Mouse (Mus musculus): Measurements from ENCODE around the gene Asb1.

Gene Asb1

DNA sequence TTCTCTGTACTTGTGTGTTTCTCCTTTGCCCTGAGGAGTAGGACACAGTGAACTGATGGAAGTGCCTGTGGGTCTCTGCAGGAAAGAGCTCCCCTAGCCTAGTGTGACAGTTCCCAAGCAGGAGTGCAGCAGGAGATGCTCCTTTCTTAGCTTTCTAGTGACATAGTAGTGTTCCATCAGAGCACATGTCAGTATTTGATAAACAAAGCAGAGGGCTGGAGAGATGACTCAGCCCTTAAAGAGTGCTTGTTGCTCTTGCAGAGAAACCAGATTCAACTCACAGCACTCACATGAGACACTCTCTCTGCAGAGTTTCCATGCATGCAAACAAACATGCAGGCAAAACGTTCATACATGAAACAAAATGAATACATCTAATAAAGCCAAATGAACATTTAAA is 4.9 kb downstream of the Asb1 start:
- no peak for DNase-seq (ENCODE audit: low spot score in 2 of 2)

DNA sequence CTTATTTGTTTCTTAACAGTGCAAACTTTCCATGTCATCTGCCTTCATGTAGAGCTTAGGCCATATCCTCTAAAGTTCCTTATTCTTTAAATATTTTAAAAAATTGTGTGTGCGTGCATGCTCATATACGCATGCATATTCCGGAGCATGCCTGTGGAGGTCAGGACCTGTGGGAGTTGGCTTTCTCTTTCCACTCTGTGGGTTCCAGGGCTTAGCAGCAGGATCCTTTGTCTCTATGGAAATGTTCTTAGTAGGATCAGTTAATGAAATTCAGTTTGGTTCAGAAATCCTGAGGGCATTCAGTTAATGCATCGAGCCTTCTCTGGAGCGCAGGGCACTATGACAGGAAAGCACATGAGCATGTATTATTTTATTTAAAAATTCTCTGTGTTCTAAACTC is 7.2 kb downstream of the Asb1 start:
- DNase-seq (ENCODE audit: low spot score in 2 of 2): no peak

DNA sequence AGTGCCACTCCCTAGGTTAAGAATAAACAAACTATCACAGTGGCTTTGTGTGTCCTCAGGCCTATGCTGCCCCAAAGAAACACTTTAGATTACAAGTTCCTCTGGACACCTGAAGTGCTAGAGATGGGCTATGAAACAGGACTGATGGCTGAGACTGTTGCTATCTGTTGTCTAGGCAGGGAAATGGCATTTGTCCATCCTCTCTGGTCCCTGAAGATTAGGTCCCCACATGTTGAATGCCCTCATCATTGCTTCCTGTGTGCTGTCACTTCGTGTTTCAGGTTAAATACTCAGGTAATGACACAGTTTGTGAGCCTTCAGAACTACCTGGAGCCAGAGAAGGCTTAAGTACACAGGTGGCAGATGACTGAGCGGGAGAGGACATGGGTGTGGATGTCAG is 8.7 kb downstream of the Asb1 start:
- no peak for DNase-seq (ENCODE audit: low spot score in 2 of 2)

DNA sequence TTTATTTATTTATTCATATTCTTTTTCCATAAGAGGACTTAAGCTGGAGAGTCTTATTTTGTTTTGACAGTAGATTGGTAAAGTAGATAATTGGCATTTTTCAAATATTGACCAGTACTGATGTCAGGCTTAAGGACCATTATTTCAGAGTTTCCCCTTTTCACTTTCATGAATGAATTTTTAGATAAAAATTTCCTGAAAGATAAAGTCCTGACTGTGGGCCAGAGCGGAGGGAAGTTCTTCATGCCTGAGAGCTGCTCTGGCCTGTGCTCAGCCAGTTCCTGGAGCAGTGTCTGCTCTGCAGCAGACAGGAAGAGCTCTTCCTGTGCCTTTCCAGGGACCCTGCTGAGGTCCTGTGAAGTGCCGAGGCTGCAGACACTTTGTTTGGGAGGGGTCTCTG is 16.8 kb downstream of the Asb1 start:
- DNase-seq (ENCODE audit: low spot score in 2 of 2): no peak

DNA sequence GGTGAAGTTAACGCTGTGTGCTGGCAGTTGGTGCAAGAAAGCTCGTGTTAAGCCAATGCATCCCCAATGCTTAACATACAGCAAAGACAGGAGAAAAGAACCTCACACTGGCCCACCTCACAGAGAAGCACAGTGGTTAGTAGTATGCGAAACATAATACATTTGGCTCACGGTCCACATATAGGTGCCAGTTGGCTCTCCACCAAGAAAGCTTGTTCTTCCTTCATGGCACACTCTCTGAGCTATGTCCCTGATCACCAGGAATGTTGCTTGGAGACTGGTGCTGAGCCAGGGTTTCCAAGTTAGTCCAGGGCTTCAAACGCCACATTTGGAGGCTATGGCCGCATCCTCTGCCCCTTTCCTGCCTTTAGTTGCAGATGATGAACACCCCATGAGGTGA is 20.9 kb downstream of the Asb1 start:
- no peak for DNase-seq (ENCODE audit: low spot score in 2 of 2)

DNA sequence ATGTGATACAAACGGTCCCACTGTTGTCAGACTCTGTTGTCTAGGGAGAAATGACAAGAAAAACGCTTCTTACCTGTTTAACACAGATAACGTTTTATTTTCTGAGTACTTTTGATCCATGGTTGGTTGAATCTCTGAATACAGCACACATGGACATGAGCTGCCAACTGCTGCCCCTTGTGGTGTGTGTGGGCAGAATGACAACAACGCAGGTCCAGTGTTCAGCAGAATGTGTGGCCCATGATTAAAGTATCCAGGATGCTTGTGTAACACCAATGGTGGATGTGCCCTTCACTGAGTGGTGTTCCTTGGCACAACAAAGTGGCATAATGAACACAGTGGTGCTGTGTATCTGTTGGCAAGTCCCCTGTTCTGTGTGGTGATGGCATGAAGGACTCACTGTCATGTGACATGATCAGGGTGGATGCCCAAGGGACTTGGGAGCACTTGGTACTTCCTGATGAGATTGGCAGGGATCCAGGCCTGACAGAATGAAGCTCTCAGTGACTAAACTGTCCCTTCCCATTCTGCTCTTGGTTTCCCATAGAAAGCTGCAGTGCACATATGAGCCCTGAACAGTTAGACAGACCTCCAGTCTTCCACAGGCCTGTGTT is 22.7 kb downstream of the Asb1 start:
- no peak for DNase-seq (ENCODE audit: low spot score in 2 of 2)

DNA sequence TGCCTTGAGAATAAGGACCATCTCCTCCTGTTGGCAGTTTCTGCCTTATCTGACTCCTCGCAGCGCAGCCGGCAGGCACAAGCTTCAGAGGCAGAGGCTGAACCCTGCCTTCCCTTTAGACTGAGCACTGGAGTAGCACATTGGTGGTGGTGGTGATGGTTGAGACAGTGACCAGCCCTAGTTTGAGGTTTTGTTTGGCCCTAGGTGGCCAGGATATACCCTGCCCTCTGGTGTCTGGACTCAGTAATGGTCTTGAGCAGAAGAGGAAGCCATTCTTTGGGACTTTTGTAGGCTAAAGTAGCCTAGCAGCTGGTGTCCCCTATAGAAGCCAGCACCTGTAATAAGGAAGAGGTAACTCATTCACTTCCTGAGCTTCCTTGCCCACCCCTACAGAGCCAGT is 23.7 kb downstream of the Asb1 start:
- no peak for DNase-seq (ENCODE audit: low spot score in 2 of 2)

DNA sequence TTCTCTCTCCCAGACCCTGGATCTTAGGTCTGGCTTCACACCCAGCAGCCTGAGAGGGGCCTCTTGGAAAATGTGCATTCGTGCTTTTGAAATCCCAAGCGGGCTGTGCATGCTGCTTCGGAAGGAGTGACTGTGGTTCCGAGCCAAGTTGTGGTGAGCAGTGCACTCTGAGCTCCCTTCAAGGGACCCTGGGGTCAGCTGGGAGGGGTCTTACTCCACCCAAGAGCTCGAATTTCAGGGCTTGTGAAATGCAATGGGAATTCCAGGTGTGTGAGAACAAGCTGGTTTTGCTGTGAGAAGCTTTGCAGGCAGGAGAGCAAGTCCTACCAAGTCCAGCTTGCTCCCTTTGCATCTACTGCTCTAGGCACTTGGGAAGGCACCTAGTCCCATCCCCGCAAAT is 24.3 kb downstream of the Asb1 start:
- no peak for DNase-seq (ENCODE audit: low spot score in 2 of 2)

DNA sequence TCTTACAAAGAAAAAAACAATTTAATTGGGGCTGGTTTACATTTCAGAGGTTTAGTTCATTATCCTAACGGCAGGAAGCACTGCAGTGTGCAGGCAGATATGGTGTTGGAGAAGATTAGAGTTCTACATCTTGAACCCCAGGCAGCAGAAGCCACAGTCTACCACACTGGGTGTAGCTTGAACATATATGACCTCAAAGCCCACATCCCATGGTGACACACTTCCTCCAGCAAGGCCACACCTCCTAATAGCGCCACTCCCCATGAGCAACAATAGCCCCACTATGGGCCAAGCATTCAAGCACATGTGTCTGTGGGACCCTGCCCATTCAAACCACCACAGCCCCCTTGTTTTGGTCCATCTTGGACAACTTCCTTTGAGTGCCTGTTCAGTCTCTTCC is 26.9 kb downstream of the Asb1 start:
- no peak for DNase-seq (ENCODE audit: low spot score in 2 of 2)

DNA sequence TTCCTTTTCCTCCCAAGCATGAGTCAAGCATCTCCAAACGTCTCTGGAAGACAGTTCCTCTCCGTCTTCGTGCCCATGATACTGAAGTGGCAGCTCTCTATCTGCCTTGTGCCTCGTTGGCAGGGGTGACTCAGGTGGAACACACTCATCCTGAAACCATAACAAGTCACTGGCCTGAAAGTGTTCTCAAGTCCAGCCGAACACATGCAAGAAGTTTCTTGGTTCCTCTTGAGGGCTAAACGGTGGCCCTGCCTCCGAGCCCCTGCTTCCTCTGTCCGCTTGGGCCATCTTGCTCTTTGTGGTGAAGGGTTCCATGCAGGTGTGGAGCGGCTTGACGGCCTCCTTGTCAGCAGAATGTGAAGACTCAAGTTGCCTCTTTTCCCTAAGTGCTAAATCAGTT is 32.1 kb downstream of the Asb1 start:
- no peak for DNase-seq (ENCODE audit: low spot score in 2 of 2)

DNA sequence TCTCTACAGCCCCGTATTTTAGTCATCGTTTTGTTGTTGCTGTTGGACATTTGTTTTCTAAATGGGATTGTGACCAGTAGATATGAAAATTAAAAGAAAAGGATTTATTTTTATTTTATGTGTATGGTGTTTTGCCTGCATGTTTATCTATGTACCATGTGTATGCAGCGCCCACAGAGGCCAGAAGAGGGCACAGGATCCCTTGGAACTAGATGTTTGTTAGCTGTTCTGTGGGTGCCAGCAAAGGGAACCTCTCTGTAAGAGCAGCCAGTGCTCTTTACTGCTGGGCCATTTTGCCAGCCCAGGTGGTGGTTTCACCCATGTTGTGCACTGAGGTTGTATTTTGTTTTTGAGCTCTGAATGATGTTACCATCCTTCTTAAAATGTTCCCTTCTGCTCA is 33.9 kb downstream of the Asb1 start:
- peak in 1 of 2 experiments; percentile 38 for DNase-seq (ENCODE audit: low spot score in 2 of 2)

DNA sequence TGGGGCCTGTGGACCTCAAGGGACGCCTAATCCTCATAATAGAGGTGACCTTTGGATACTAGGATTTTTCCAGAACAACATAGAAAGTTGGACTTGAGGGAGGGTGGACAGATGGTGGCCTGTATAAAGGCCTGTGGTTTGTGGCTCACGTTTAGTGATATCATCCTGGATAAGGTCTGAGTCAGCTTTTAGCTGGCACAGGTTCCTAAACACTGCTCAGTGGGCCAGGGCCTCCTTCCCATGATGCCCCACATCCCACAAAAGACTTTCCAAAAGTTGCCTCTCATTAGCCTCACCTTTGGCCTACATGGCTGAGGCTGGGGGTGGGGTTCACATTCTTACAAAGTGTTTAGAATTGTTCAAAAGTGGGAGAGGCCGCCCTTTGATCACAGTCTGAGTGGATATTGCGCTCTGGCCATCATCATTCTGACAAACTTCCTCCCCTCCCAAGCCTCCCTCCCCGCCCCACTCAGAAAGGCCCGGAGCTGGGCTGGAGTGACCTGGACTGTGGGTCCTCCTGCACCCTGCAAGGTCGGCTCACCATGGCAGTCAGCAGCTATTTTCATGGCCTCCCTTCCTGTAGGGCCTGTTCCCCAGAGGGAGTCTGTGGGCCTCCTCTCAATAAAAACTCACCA is 37.7 kb downstream of the Asb1 start:
- peak in 1 of 2 experiments; percentile 29 for DNase-seq (ENCODE audit: low spot score in 2 of 2)

DNA sequence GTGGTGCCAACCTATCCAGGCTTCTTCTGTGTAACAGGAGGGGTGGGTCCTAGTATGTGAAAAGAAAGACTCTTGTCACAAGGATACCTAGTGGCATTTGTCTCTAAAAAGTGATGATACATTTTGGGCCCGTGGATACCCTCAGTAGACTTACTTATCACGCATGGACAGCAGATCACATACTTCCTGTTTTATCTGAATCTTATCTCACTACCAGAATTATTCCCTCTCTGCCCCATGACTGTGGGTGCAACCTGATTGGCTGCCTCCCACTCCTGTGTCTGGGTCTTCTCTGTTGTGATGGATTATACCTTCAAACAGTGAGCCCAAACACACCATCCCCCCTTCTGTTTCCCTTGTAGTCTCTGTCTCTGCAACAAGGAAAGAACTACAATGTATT is 40.2 kb downstream of the Asb1 start:
- no peak for DNase-seq (ENCODE audit: low spot score in 2 of 2)

DNA sequence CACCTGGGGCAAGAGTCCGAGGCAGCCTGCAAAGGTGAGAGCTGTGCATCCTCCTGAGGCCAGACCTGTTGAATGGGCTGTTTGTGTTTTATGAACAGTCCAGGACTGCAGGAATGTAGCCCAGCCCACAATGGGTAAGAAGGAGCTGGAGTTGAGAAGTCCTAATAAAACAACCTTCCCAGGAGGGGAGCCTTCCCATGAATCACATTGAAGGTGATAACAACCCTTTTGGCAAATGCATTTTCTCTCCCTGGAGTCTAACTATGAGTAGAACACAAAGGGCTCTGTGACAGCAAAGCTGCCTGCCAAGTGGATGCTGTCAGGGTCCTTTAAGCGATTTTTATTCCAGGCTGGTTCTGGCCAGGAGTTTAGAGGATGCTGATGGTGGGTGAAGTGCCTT is 40.9 kb downstream of the Asb1 start:
- no peak for DNase-seq (ENCODE audit: low spot score in 2 of 2)

DNA sequence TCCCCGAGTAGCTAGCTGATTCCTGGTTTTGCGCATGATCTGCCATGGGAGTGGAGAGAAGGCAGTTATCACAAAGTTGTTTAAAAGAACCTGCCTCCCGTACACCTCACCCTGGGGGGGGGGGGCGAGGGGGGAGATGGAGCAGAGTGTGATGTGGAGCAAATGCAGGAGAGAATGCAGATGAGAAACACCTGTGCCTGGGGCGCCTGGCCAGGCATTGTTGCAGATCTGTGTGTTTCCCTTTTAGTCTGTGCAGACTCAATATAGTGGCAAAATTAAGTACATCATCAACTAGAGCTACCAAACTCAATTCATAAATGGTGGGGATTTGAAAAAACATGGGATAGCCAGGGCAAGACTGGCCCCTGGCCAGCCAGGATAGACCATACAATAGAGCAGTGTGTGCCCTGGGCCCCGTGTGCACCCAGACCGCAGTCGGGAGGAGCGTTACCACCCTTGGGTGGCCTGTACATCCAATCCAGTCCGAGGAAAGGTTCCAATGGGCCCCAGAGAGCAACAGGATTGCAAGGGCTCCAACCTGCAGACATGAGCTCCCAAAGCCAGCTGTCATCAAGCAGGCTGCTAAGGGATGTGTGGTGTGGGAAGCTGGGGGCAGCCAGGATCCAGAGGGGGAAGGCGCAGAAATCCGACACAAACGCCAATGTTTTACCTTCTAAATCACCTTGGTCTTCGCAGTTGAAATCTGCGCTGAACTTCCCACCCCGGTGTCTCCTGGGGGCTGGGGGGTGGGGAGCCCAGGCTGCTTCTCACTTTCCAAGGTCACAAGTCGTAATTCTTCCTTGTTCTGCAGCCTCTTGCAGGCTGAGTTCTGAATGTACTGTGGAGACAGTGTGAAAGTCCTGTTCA is 44.9 kb downstream of the Asb1 start:
- no peak for DNase-seq (ENCODE audit: low spot score in 2 of 2)

DNA sequence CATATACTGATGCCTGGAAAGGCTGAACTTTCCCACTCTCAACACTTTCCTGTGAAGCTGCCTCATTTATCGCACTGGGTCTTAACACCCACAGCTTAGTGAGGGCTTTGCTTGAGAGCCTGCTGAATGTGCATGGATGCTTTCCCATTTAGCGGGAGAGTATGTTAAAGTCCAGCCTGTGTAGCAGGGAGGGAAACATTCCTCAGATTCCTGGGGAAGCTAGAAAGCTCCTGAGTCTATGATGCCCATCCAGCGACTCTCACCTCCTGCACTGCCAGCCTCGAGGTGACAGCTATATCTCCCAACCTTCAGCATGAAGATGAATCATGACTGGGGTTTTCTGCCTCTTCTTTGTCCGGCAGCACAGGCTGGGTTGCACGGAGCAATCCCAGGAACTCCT is 49.4 kb downstream of the Asb1 start:
- no peak for DNase-seq (ENCODE audit: low spot score in 2 of 2)

DNA sequence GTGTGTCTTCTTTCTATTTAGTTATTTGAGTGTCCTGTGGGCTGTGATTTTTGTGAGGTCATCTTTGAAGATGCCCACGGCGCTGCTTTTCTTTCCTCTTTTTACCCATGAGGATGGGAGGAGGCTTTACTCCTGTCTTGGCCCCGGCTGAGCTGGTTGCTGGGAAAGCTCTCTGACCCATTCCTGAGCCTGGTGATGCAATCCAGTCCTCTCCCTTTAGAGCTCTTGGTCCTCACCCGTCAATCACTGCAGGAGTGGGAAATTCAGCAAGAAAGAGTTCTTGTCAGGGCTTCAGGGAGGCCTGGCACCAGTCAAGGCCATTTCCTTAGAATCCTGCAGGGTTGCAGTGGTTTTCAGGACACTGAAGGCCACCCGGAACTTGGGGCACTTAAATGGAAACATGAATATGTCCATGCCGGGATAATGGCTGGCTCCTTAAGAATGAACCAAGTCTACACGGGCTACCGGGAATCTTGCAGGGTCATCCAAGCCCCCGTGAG is 55.2 kb downstream of the Asb1 start:
- no peak for DNase-seq (ENCODE audit: low spot score in 2 of 2)

DNA sequence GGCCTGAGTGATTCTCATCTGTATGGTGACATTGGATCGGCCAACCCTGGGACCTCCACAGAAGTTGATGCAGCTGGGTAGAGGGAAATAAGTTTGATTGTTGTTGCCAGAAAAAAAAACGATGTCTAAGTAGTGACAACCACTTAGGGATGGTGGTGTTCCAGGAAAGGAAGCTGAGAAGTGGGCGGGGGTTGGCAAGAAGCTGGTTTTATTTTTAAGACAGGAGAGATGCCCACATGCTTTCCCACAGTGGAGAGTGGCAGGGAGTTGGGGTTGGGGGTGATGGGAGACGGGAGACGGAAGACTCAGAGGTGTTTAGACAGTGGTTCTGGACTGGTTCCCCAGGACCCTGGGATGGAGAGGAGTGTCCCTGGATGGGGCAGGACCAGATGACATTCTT is 57.3 kb downstream of the Asb1 start:
- DNase-seq (ENCODE audit: low spot score in 2 of 2): no peak

DNA sequence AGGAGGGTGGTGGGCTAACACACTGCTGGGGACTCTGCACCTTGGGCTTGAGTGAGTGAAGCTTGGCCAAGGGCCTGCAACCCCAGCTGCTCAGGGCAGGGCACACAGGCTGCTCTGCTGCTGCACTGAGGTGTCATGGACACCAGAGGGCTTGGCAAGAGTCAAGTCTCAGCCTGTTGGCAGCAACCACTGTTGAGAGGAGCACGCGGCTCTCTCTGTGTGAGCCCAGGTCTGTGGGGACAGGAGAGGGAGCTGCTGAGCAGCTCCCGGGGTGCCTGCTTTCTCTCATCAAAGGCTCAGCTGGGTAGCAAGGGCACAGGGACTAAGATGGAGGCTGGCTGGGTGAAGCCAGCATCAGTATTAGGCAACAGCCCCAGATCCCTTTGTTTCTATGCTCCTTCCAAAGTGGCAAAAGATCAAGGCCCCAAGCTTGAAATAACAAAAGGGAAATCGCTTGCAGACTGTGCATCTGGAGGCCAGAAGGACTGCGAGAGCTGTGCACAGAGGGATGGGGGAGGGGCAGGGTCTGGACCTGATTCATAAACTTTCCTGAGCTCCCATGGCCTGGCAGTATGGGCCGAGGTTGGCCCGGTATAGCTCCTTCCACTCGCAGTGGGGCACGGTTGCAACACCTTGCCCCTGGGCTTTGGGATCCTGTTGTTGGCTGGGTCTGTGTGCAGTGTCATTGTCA is 60.5 kb downstream of the Asb1 start:
- peak; percentile 31 to 45 for DNase-seq (ENCODE audit: low spot score in 2 of 2)

DNA sequence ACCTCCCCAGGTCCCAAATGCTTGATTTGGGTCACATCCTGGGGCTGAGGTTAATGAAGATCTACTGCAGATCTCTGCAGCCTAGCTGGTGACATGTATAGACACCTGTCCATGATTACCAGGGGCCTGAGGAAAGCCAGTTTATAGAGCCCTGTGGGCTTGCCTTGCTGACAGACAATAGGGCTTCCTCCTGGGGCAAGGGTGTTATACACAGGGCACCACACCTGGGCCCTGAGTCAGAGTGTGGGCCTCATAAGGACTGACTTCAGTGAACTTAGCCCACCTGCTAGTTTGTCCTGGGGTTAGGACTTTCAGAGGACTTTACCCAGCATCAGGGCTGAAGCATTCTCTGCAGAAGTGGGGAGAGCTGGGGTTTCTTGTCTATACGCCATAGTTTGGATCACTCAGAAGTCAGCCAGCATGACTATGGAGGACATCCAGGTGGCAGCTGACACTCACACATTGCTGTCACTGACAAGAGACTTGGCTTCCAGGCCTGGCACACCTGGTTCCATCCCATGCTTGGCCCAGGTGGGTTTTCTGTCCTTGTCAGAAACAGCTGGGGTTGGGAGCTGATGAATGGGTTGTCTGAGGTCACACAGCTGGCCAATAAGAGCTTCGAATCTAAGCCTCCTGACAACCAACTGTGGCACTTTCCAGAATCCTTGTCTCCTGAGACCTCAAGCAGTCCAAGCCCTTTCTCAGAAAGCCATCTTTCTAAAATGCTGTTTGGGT is 61.2 kb downstream of the Asb1 start:
- DNase-seq (ENCODE audit: low spot score in 2 of 2): no peak

DNA sequence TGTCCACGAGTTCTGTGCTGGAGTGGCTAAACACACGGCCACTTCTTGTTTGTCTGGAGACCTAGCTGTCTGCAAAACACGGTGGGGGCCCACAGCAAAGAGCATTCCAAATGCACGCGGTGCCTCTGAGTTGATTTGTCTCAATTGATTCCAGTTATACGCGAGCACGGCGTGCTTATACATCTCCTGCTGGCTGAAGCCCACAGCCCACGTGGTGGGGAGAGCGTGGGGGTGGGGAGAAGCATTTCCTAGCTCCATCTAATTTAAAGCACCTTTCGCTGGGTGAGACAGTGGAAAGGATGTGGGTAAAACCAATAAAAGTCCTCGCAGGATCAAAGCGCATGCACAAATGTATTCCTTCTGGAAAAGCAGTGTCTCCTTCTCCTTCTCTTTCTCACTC is 65.3 kb downstream of the Asb1 start:
- no peak for DNase-seq (ENCODE audit: low spot score in 2 of 2)

DNA sequence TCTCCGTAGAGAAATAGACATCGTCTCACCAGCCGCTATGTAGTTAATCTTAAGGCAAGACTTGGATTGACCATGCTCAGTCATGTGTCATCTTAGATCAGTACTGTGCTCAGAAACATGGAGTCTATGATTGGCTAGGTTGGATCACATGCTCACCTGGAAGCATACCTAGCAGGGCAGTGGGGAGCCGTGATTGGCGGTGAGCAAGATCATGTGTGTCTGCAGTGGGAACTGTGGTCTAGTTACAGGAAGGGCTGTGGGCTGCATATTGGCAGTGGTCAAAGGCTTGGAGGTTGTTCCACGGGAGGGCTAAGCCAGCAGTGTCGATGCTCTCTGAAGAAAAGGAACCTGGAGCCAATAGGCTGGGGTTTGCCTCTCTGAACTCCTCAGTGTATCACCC is 66.4 kb downstream of the Asb1 start:
- no peak for DNase-seq (ENCODE audit: low spot score in 2 of 2)

Data from urinary bladder, adult 18-20 months (tissue).